Mouse (Mus musculus): Measurements from ENCODE around the gene Cdk19. TPM values are rescaled to one million over a fixed set of nuclear protein-coding genes. Genes with fewer than 3 reads are reported as not detected.

Gene Cdk19
- polyA plus RNA-seq, 1 experiment from 2014 or later = 7.2 TPM

DNA sequence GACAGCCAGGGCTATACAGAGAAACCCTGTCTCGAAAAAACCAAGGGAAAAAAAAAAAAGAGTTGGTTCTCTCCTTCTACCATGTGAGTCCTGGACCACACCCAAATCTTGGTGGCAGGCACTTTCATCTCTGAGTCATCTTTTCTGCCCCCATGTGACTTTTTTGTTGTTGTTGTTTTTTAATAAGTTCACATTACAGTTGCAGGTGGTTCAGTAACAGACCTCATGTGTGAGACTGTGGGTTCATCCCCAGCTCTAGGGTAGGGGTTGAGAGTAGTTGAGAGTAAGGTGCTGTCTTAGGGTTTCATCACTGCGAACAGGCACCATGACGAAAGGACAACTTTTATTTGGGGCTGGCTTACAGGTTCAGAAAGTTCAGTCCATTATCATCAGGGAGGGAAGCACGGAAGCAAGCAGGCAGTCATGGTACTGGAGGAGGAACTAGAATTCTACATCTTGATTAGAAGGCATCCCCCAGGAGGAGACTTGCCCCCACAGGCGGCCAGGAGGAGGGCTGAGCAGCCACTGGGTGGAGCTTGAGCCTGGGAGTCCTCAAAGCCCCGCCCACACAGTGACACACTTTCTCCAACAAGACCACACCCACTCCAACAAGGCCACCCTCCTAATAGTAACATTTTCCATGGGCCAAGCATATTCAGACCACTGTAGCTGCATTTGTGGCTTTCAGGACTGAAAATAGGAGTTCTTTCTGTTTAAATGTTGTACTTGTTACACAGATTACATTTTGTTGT, 29.3 kb upstream of the Cdk19 start:
- Histone ChIP-seq H3K4me1 (ENCODE audit: control insufficient read depth, insufficient read depth, low read length) (no peaks in the 10 kb centered on the region), H3K4me3 (ENCODE audit: low read depth, low read length) (no peak overlapping the region), H3K36me3 (ENCODE audit: control insufficient read depth, insufficient read depth, low read length) (no peaks in the 10 kb centered on the region), H3K4me2 (ENCODE audit: low read length) (no peak overlapping the region), H3K27ac (ENCODE audit: low read length) (no peak overlapping the region), H3K9ac (ENCODE audit: low read depth, low read length) (no peak overlapping the region), H3K9me3 (replicated peaks; ENCODE audit: control insufficient read depth, low read length, poor library complexity, severe bottlenecking) (no peaks in the 10 kb centered on the region), H3K27me3 (ENCODE audit: control insufficient read depth, insufficient read depth, low read depth, low read length) (no peaks in the 10 kb centered on the region)
- ATAC-seq = no peak
- WGBS = 54% methylated on average over 6 of the region's 6 CpGs

DNA sequence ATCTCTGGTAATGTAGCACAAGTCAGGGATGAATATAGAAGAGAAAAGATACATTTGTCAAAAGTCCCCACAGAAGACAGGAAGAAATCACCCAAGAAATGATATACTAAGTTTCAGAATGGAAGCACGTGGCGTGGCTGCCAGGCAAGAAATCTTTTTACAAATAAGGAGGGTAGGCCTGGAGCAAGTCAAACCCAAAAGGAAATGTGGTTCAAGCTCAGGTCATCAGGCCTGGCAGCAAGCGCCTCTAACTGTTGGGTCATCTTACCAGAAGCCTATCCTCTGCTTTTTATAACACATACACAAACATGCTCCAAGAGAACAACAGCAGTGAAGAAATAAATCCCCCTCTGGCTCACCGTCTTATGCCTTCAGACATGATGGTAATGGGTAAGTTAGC, 26.6 kb upstream of the Cdk19 start:
- no peaks in the 10 kb centered on the region for H3K36me3 ChIP-seq (ENCODE audit: control insufficient read depth, insufficient read depth, low read length)
- WGBS = 93% methylated on average over 4 of the region's 4 CpGs
- no peak overlapping the region for H3K27ac ChIP-seq (ENCODE audit: low read length)

DNA sequence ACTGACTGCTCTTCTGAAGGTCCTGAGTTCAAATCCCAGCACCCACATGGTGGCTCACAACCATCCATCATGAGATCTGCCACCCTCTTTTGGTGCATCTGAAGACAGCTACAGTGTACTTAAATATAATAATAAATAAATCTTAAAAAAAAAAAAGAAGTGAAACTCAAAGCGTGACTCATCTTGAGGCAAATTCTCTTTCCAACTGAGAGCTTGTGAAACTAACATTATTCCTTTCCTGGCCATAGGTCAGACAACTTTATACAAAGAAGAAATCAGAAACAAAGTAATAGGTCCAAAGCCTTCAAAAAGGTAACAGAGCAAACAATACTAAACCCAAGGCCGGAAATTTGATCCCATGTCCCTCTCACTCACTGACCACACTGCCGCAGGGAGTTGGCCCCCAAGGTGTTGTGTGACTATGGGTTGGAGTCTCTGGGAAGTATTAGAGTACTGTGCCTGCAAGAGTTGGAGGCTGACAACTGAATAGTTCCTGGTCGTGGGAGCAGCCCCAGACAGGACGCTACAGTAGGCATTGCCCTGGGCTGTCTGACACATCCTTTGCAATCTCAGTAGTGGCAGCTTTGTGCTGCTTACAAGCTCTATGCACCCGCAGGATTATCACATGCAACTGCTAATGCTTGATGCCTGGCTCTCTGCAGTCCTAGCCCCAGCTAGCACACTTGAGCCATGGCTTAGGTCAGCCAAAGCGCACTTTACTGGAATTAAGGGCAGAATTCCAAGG, 22.4 kb upstream of the Cdk19 start:
- no peaks in the 10 kb centered on the region for H3K4me1 ChIP-seq (ENCODE audit: control insufficient read depth, insufficient read depth, low read length)
- H3K9me3 ChIP-seq (replicated peaks; ENCODE audit: control insufficient read depth, low read length, poor library complexity, severe bottlenecking) = no peaks in the 10 kb centered on the region
- H3K27ac ChIP-seq (ENCODE audit: low read length) = no peak overlapping the region
- WGBS = 67% methylated on average over 7 of the region's 7 CpGs
- ATAC-seq = no peak
- no peaks in the 10 kb centered on the region for H3K27me3 ChIP-seq (ENCODE audit: control insufficient read depth, insufficient read depth, low read depth, low read length)
- H3K9ac ChIP-seq (ENCODE audit: low read depth, low read length) = no peak overlapping the region
- H3K36me3 ChIP-seq (ENCODE audit: control insufficient read depth, insufficient read depth, low read length) = no peaks in the 10 kb centered on the region
- H3K4me2 ChIP-seq (ENCODE audit: low read length) = no peak overlapping the region
- no peak overlapping the region for H3K4me3 ChIP-seq (ENCODE audit: low read depth, low read length)

More for the DNA sequence above, 26.6 kb upstream of the Cdk19 start:
- Histone ChIP-seq H3K9me3 (replicated peaks; ENCODE audit: control insufficient read depth, low read length, poor library complexity, severe bottlenecking) (no peaks in the 10 kb centered on the region), H3K4me3 (ENCODE audit: low read depth, low read length) (no peak overlapping the region), H3K9ac (ENCODE audit: low read depth, low read length) (no peak overlapping the region), H3K4me1 (ENCODE audit: control insufficient read depth, insufficient read depth, low read length) (no peaks in the 10 kb centered on the region), H3K27me3 (ENCODE audit: control insufficient read depth, insufficient read depth, low read depth, low read length) (no peaks in the 10 kb centered on the region), H3K4me2 (ENCODE audit: low read length) (no peak overlapping the region)
- ATAC-seq = no peak

DNA sequence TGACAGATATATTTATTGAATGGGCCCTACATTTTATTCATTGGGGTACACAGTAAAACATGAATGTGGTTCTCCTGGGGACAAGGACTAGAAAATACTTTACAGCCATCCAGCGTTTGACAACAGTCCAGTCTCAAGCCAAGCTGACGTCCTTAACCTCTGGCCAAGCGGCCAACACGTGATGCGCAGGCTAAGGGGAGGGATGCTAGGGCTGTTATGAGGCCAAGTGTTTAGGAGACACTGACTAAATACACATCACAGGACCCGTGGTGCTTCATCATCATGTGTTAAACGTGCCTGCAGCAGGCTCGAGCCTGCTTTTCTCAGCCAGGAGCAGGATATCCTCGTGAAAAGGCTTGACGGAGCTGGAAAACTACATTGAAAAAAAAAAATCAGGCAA, 19.1 kb upstream of the Cdk19 start:
- WGBS = 95% methylated on average over 10 of the region's 10 CpGs
- Histone ChIP-seq H3K27me3 (ENCODE audit: control insufficient read depth, insufficient read depth, low read depth, low read length) (no peaks in the 10 kb centered on the region), H3K9me3 (replicated peaks; ENCODE audit: control insufficient read depth, low read length, poor library complexity, severe bottlenecking) (no peaks in the 10 kb centered on the region), H3K9ac (ENCODE audit: low read depth, low read length) (no peak overlapping the region), H3K27ac (ENCODE audit: low read length) (no peak overlapping the region), H3K4me3 (ENCODE audit: low read depth, low read length) (no peak overlapping the region), H3K36me3 (ENCODE audit: control insufficient read depth, insufficient read depth, low read length) (no peaks in the 10 kb centered on the region), H3K4me1 (ENCODE audit: control insufficient read depth, insufficient read depth, low read length) (no peaks in the 10 kb centered on the region), H3K4me2 (ENCODE audit: low read length) (no peak overlapping the region)
- no peak for ATAC-seq

DNA sequence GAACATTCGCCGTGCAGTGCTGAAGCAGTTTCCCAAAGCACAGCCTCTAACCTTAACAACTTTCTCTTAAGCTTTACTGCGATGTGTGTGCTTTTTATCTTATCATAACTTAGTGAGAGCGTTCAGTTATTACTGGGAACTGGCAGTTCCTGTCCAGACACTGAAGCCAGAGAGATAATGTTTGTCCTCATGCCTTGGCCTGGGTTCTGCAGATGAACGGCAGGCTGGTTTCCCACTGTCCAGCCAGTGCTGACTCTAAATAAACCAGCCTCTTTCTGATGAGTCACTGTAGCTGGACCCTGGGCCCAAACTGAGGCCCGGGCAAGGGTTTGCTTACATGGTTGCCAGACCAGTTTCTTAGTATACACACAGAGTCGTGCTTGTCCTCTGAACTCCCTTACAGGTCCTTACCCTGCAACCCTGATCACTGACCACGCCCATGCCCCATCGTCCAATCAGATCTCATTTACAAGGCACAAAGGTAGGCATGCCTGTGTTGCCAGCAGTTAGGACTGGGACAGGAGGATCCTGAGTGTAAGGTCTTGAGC, 11.3 kb upstream of the Cdk19 start:
- H3K27me3 ChIP-seq (ENCODE audit: control insufficient read depth, insufficient read depth, low read depth, low read length) = no peaks in the 10 kb centered on the region
- H3K4me3 ChIP-seq (ENCODE audit: low read depth, low read length) = no peak overlapping the region
- H3K4me2 ChIP-seq (ENCODE audit: low read length) = no peak overlapping the region
- no peak for ATAC-seq
- 85% methylated on average over 9 of the region's 9 CpGs for WGBS
- H3K4me1 ChIP-seq (ENCODE audit: control insufficient read depth, insufficient read depth, low read length) = no peaks in the 10 kb centered on the region
- no peak overlapping the region for H3K9ac ChIP-seq (ENCODE audit: low read depth, low read length)
- H3K36me3 ChIP-seq (ENCODE audit: control insufficient read depth, insufficient read depth, low read length) = no peaks in the 10 kb centered on the region
- H3K27ac ChIP-seq (ENCODE audit: low read length) = no peak overlapping the region
- no peaks in the 10 kb centered on the region for H3K9me3 ChIP-seq (replicated peaks; ENCODE audit: control insufficient read depth, low read length, poor library complexity, severe bottlenecking)

DNA sequence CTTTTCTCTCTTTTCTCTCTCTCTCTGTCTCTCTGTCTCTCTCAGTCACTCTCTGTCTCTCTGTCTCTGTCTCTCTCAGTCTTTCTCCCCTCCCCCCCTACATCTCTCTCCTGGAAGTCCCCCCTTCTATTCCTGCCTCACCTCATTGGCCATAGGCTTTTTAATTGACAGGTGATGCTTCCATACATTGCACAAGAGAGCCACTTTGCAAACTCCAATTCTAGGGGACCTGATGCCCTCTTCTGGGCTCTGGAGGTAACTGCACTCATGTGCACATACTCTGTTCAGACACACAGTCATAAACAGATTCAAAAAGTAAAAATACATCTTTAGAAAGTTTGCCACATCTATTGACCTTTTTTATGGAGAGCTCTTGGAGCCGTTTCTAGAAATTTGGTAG, 9.1 kb upstream of the Cdk19 start:
- ATAC-seq = no peak
- WGBS = 78% methylated on average over 1 of the region's 1 CpGs

DNA sequence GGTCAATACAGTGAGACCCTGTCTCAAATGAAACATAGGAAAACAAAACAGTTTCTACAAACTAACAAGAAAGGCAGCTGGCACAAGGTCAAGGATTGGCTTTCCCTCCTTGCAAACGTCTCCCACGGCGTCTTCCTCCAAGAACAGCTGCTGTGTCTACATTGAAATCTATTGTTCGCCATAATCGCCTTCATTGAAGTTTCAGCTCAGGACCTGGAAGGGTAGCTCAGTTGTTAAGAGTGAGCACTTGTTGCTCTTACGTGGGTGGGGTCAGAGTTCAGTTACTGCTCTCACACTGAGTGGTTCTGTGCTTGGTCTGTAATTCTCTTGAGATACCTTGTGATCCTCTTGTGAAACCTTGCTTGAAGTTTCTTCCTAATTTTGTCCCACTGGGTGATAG, 6.5 kb upstream of the Cdk19 start:
- Histone ChIP-seq H3K27me3 (ENCODE audit: control insufficient read depth, insufficient read depth, low read depth, low read length) (no peaks in the 10 kb centered on the region), H3K27ac (ENCODE audit: low read length) (no peak overlapping the region), H3K36me3 (ENCODE audit: control insufficient read depth, insufficient read depth, low read length) (no peaks in the 10 kb centered on the region), H3K4me2 (ENCODE audit: low read length) (no peak overlapping the region), H3K9me3 (replicated peaks; ENCODE audit: control insufficient read depth, low read length, poor library complexity, severe bottlenecking) (no peaks in the 10 kb centered on the region), H3K4me1 (ENCODE audit: control insufficient read depth, insufficient read depth, low read length) (no peaks in the 10 kb centered on the region), H3K4me3 (ENCODE audit: low read depth, low read length) (no peak overlapping the region), H3K9ac (ENCODE audit: low read depth, low read length) (no peak overlapping the region)
- ATAC-seq = no peak
- WGBS = 65% methylated on average over 6 of the region's 6 CpGs

More for the DNA sequence above, 9.1 kb upstream of the Cdk19 start:
- Histone ChIP-seq H3K9me3 (replicated peaks; ENCODE audit: control insufficient read depth, low read length, poor library complexity, severe bottlenecking) (no peaks in the 10 kb centered on the region), H3K36me3 (ENCODE audit: control insufficient read depth, insufficient read depth, low read length) (no peaks in the 10 kb centered on the region), H3K4me1 (ENCODE audit: control insufficient read depth, insufficient read depth, low read length) (no peaks in the 10 kb centered on the region), H3K4me2 (ENCODE audit: low read length) (no peak overlapping the region), H3K27me3 (ENCODE audit: control insufficient read depth, insufficient read depth, low read depth, low read length) (no peaks in the 10 kb centered on the region), H3K4me3 (ENCODE audit: low read depth, low read length) (no peak overlapping the region), H3K9ac (ENCODE audit: low read depth, low read length) (no peak overlapping the region), H3K27ac (ENCODE audit: low read length) (no peak overlapping the region)

DNA sequence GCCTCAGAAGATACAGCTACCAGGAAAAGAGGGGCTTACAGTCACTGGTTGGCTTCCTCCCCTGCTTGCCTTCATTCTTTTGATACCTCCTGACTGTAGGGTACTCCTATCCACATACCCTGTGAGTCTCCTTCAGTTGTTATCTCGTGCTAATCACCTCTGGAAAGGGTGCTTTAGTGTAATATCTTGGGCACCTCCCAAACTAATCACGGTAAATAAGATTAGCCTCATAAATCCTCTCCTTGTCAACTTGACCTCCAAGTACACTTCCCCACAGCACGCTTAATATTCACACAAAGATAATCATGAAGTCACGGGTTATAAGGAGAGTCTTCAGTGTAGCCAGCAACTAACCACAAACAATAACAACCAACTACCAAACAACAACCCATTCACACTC, 2.7 kb downstream of the Cdk19 start:
- H3K27me3 ChIP-seq (ENCODE audit: control insufficient read depth, insufficient read depth, low read depth, low read length) = no peaks in the 10 kb centered on the region
- no peak for ATAC-seq
- no peaks in the 10 kb centered on the region for H3K4me1 ChIP-seq (ENCODE audit: control insufficient read depth, insufficient read depth, low read length)
- no peak overlapping the region for H3K27ac ChIP-seq (ENCODE audit: low read length)
- no peak overlapping the region for H3K4me3 ChIP-seq (ENCODE audit: low read depth, low read length)
- H3K9me3 ChIP-seq (replicated peaks; ENCODE audit: control insufficient read depth, low read length, poor library complexity, severe bottlenecking) = no peaks in the 10 kb centered on the region
- no peak overlapping the region for H3K4me2 ChIP-seq (ENCODE audit: low read length)
- no peak overlapping the region for H3K9ac ChIP-seq (ENCODE audit: low read depth, low read length)
- H3K36me3 ChIP-seq (ENCODE audit: control insufficient read depth, insufficient read depth, low read length) = no peaks in the 10 kb centered on the region
- WGBS = 80% methylated on average over 4 of the region's 4 CpGs

DNA sequence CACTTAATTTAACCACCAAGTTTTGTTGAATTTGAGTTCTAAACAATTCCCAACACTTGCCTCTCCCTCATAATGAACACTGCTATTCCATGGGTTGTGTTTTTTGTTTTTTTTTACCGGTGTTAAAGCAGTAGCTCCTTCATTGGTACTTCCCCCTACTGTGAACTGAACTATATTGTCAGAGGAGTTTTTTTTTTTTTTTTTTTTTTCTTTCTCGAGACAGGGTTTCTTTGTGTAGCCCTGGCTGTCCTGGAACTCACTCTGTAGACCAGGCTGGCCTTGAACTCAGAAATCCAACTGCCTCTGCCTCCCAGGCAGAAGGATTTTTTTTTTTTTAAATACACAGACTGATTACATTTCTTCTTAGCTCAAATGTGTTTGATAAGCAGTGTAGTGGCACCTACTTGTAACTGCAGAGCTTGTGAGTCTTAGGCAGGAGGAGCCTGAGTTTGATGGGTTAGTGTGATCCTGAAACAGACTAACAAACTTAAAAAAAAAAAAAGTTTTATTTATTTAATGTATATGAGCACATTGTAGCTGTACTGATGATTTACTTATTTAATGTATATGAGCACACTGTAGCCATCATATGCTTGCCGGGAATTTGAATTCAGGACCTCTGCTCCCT, 7.5 kb downstream of the Cdk19 start:
- ATAC-seq = no peak
- no peak overlapping the region for H3K4me3 ChIP-seq (ENCODE audit: low read depth, low read length)
- H3K4me1 ChIP-seq (ENCODE audit: control insufficient read depth, insufficient read depth, low read length) = peaks cover 20% of the 10 kb centered on the region
- H3K27me3 ChIP-seq (ENCODE audit: control insufficient read depth, insufficient read depth, low read depth, low read length) = no peaks in the 10 kb centered on the region
- H3K36me3 ChIP-seq (ENCODE audit: control insufficient read depth, insufficient read depth, low read length) = no peaks in the 10 kb centered on the region
- H3K27ac ChIP-seq (ENCODE audit: low read length) = no peak overlapping the region
- H3K4me2 ChIP-seq (ENCODE audit: low read length) = no peak overlapping the region
- no peak overlapping the region for H3K9ac ChIP-seq (ENCODE audit: low read depth, low read length)
- WGBS = 87% methylated on average over 3 of the region's 3 CpGs
- H3K9me3 ChIP-seq (replicated peaks; ENCODE audit: control insufficient read depth, low read length, poor library complexity, severe bottlenecking) = no peaks in the 10 kb centered on the region

Measured in midbrain, embryonic 16.5 days (tissue).